Mouse (Mus musculus) neural tube, embryonic 15.5 days (tissue): ENCODE data around the gene Rhbdl3. TPM values are rescaled to one million over a fixed set of nuclear protein-coding genes. Genes with fewer than 3 reads are reported as not detected.

ENCODE experiments used
- ATAC-seq: fragments of 200-750 bp; cut with Nextera tagmentation; 2 replicates; pipeline ENCODE4 v1.8.0; 2017; ENCODE audit warnings: mild to moderate bottlenecking, moderate TSS enrichment, moderate library complexity; ENCODE audit not compliant: low FRiP score
- H3K27ac ChIP-seq: fragments of 300-500 bp; sonication (generic); replicated peaks from 2 replicates; pipeline ENCODE4 v1.5.1; 2015; ENCODE audit warnings: mild to moderate bottlenecking, inconsistent platforms
- H3K27me3 ChIP-seq: fragments of 300-500 bp; sonication (generic); replicated peaks from 2 replicates; pipeline ENCODE4 v1.6.1; 2015; ENCODE audit warnings: inconsistent platforms
- H3K36me3 ChIP-seq: fragments of 300-500 bp; sonication (generic); 2 replicates; pipeline ENCODE4 v1.6.1; 2015; ENCODE audit warnings: inconsistent platforms
- H3K4me1 ChIP-seq: fragments of 300-500 bp; sonication (generic); 2 replicates; pipeline ENCODE4 v1.6.1; 2015; ENCODE audit warnings: inconsistent platforms
- H3K4me2 ChIP-seq: fragments of 300-500 bp; sonication (generic); 2 replicates; pipeline ENCODE4 v1.6.1; 2015; ENCODE audit warnings: inconsistent platforms, mild to moderate bottlenecking, moderate library complexity
- H3K4me3 ChIP-seq: fragments of 300-500 bp; sonication (generic); replicated peaks from 2 replicates; pipeline ENCODE4 v1.5.1; 2015; ENCODE audit warnings: mild to moderate bottlenecking, inconsistent platforms
- H3K9ac ChIP-seq: fragments of 300-500 bp; sonication (generic); replicated peaks from 2 replicates; pipeline ENCODE4 v1.6.1; 2015; ENCODE audit warnings: mild to moderate bottlenecking, inconsistent platforms
- H3K9me3 ChIP-seq: fragments of 300-500 bp; sonication (generic); replicated peaks from 2 replicates; pipeline ENCODE4 v1.6.1; 2016; ENCODE audit warnings: inconsistent platforms
- WGBS: fragments of 180-500 bp; shearing (Covaris S2); methylation state at CpG from one replicate; pipeline ENCODE4 v1.1.7; 2015; ENCODE audit warnings: mixed read lengths; 5-methylcytosine and 5-hydroxymethylcytosine counted together
- polyA plus RNA-seq: library from polyadenylated mRNA; unstranded; fragments of >200 nt; fragmentation: Nextera tagmentation; extraction: Ambion mirVana; gene quantifications from 2 replicates; pipeline ENCODE4 v1.2.1, GENCODE M21; 2015

Rhbdl3 gene
- polyA plus RNA-seq: 4.2 and 6.9 TPM in 2 replicates

DNA sequence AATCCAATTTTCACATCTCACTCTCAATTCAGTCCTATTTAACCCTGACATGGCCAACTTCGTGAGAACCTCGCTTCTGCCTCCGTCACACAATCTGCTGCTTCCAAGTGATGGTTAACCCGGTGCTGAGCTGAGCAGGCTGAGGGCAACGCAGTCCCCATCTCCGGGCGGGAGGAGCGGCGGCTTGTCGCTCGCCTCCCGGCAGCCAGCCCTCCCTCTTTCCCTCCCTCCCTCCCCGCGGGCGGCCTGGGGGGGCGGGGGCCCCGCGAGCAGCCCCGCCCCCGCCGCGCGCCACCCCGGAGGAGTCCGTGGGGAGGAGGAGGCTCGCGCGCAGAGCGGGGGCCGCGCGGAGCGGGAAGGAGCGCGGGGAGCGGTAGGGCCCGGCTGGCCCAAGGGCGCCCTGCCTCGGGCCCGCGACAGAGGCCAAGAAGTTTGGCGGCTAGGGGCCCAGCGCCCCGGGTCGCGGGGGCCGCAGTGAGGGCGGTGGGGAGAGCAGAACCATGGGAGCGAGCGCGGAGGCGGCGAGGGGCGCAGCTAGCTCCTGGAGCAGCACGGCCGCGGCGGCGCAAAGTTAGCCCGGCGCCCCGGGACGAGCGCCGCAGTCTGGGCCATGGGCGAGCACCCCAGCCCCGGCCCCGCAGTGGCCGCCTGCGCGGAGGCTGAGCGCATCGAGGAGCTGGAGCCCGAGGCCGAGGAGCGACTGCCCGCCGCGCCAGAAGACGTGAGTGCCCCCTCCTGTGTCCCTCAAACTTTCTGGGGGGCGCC lies at the start of gene Rhbdl3:
Rhbdl3 (plus strand) TSS at position 362 of the 765 bp plus-strand sequence.
- Histone ChIP-seq H3K4me1 (peaks cover 38% of the 10 kb centered on the region), H3K4me3 (peak within 1 kb of the TSS; percentile 78), H3K27ac (peak within 1 kb of the TSS; percentile 74), H3K4me2 (peak within 1 kb of the TSS; percentile 100), H3K36me3 (no peaks in the 10 kb centered on the region), H3K9me3 (no peaks in the 10 kb centered on the region), H3K27me3 (no peaks in the 10 kb centered on the region), H3K9ac (peak within 1 kb of the TSS; percentile 73)
- WGBS: under 1% methylated on average over 76 of the region's 81 CpGs
- peak; percentile 62 for ATAC-seq

DNA sequence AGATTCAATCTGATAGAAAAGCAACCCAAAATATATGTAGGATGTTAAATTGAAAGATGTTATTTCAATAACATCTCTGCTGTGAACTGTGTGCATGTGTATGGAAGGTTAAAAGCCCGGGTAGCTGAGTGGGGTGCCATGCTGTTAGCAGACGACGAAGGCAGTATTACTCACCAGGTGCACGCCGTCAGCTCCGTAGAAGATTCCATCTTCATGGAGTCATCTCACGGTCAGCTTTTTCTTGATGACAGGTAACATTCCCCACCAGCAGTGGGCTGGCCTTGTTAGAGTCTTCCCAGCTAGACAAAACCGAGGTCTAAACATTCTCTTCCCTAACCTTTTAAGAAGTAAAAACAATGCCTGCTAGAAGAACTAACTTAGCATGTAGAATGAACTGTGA lies 36.6 kb upstream of the Rhbdl3 start:
- Histone ChIP-seq H3K4me3 (no peak overlapping the region), H3K4me2 (no peak overlapping the region), H3K27ac (no peak overlapping the region), H3K36me3 (peaks cover 47% of the 10 kb centered on the region), H3K4me1 (no peaks in the 10 kb centered on the region), H3K9me3 (no peaks in the 10 kb centered on the region), H3K9ac (no peak overlapping the region), H3K27me3 (no peaks in the 10 kb centered on the region)
- WGBS: 94% methylated on average over 8 of the region's 8 CpGs
- no peak for ATAC-seq

DNA sequence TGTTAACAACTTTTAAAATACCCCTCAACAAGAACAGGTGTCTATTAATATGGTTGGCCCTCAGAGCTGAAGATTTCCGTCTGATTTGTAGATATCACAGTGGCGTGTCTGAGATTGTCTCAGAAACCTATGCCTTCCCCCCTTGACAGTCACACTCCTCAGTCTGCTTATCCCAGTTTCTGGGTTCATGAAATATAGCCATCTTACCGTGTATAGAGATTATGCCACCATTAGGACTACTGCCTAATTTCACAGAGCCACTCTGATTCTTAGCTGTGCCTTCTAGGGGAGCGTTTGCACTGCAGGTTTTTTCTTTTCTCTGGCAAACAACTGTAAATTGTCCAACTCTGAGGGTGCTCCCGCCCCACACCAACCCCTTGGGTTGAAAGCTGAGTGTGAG lies 29.6 kb upstream of the Rhbdl3 start:
- Histone ChIP-seq H3K4me2 (no peak overlapping the region), H3K4me1 (no peaks in the 10 kb centered on the region), H3K4me3 (no peak overlapping the region), H3K9ac (no peak overlapping the region), H3K9me3 (0 out of 2 replicates have a peak, but pooled peaks cover 3% of the 10 kb centered on the region), H3K27me3 (no peaks in the 10 kb centered on the region), H3K36me3 (peaks cover 15% of the 10 kb centered on the region), H3K27ac (no peak overlapping the region)
- ATAC-seq: no peak
- WGBS: 90% methylated on average over 5 of the region's 5 CpGs

DNA sequence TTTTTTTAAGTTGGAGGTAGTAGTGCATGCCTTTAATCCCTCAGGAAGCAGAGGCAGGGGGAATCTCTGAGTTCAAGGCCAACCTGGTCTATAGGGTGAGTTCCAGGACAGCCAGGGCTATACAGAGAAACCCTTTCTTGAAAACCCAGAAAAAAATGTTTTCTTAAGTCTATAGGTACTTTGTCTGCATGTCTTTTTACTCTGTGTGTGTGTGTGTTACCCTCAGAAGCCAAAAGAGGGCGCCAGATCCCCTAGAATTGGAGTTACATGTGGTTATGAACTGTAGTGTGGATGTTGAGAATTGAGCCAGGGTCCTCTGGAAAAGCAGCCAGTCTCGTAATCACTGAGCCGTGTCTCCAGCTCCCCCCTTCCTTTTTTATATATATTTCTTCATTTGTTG lies 25.7 kb upstream of the Rhbdl3 start:
- no peak overlapping the region for H3K4me2 ChIP-seq
- WGBS: 64% methylated on average over 3 of the region's 3 CpGs
- H3K27me3 ChIP-seq: no peaks in the 10 kb centered on the region
- no peak for ATAC-seq
- H3K4me3 ChIP-seq: no peak overlapping the region
- no peaks in the 10 kb centered on the region for H3K36me3 ChIP-seq
- no peak overlapping the region for H3K9ac ChIP-seq
- 0 out of 2 replicates have a peak, but pooled peaks cover 3% of the 10 kb centered on the region for H3K9me3 ChIP-seq
- no peak overlapping the region for H3K27ac ChIP-seq
- H3K4me1 ChIP-seq: no peaks in the 10 kb centered on the region

DNA sequence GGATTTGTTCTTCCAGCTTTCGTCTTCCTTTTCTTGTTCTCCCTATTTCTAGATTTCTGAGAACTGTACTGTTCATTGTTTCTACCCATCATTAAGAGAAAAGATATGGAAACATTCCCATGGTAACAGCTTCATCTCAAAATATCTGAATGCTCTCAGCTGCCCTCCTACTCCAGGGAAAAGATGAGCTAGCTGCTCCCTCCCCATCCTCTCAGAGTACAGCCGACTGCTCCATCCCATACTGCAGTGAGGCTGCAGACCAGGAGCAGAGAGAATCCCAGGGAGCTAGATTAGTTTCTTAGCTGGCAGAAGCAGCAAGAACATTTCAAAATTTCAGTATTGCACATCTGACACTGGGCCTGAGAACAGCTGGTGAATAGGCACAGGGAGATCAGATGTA lies 22.7 kb upstream of the Rhbdl3 start:
- H3K9ac ChIP-seq: no peak overlapping the region
- 0 out of 2 replicates have a peak, but pooled peaks cover 3% of the 10 kb centered on the region for H3K9me3 ChIP-seq
- 73% methylated on average over 2 of the region's 2 CpGs for WGBS
- H3K36me3 ChIP-seq: no peaks in the 10 kb centered on the region
- no peaks in the 10 kb centered on the region for H3K4me1 ChIP-seq
- H3K27ac ChIP-seq: no peak overlapping the region
- H3K4me3 ChIP-seq: no peak overlapping the region
- no peak for ATAC-seq
- no peaks in the 10 kb centered on the region for H3K27me3 ChIP-seq
- H3K4me2 ChIP-seq: no peak overlapping the region

DNA sequence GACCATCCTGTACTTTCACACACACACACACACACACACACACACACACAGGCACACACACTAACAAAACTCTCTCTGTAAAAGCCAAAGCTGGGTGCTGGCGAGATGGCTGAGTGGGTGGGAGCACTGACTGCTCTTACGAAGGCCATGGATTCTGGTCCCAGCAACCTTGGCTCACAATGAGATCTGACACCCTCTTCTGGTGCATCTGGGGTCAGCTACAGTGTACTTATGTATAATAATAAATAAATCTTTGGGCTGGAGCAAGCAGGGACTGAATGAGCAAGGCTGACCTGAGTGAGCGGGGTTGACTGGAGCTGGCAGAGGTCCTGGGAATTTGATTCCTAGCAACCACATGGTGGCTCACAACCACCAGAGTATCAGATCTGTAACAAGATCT lies 16.9 kb upstream of the Rhbdl3 start:
- Histone ChIP-seq H3K4me2 (no peak overlapping the region), H3K4me3 (no peak overlapping the region), H3K36me3 (no peaks in the 10 kb centered on the region), H3K4me1 (peaks cover 1% of the 10 kb centered on the region; the same call in 1 of the 2 replicates), H3K9me3 (no peaks in the 10 kb centered on the region), H3K27me3 (no peaks in the 10 kb centered on the region), H3K27ac (no peak overlapping the region), H3K9ac (no peak overlapping the region)
- 70% methylated on average over 3 of the region's 3 CpGs for WGBS
- ATAC-seq: no peak

DNA sequence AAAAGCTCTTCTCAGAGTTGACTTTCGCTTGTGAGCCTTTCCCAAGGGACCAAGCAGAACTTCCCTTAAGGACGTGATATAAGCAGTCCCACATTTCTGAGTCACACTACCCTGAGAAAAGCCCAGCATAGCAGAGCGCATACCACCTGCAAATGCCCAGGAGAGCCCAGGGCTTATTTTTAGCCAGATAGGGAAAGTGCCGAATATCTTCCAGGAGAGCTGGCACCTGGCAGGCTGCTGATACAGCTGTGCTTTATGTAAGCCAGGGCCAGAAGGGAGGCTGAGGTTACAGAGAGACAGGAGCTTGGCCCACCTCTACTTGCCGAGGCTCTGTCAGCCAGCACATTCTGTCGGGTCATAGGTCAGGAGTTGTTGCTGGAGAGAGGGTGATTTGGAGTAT lies 16.1 kb upstream of the Rhbdl3 start:
- H3K4me2 ChIP-seq: no peak overlapping the region
- H3K27me3 ChIP-seq: no peaks in the 10 kb centered on the region
- no peak overlapping the region for H3K9ac ChIP-seq
- H3K4me1 ChIP-seq: peaks cover 10% of the 10 kb centered on the region
- no peaks in the 10 kb centered on the region for H3K9me3 ChIP-seq
- no peak for ATAC-seq
- H3K36me3 ChIP-seq: no peaks in the 10 kb centered on the region
- no peak overlapping the region for H3K27ac ChIP-seq
- WGBS: 58% methylated on average over 6 of the region's 6 CpGs
- no peak overlapping the region for H3K4me3 ChIP-seq

DNA sequence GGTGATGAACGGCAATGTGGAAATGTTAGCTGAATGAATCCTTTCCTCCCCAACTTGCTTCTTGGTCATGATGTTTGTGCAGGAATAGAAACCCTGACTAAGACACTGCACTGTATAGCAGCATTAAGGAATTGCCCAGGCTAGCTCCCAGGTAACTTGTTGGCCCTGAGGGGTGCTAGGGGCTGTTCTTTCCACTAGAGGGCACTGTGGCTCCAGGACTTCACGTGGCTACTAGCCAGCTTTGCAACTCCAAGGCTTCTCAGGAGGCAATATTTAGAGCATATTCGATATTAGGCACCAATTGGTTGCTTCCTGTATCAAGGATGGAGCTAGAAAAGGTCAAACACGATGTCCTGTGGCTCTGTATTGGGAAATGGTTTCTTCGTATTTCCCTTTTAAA lies 13.6 kb upstream of the Rhbdl3 start:
- H3K27me3 ChIP-seq: no peaks in the 10 kb centered on the region
- no peak overlapping the region for H3K4me3 ChIP-seq
- peaks cover 25% of the 10 kb centered on the region for H3K4me1 ChIP-seq
- no peaks in the 10 kb centered on the region for H3K9me3 ChIP-seq
- 0 out of 2 replicates have a peak, but pooled peaks have one; percentile 43 for ATAC-seq
- H3K9ac ChIP-seq: no peak overlapping the region
- no peak overlapping the region for H3K4me2 ChIP-seq
- no peaks in the 10 kb centered on the region for H3K36me3 ChIP-seq
- no peak overlapping the region for H3K27ac ChIP-seq
- WGBS: 17% methylated on average over 5 of the region's 5 CpGs

DNA sequence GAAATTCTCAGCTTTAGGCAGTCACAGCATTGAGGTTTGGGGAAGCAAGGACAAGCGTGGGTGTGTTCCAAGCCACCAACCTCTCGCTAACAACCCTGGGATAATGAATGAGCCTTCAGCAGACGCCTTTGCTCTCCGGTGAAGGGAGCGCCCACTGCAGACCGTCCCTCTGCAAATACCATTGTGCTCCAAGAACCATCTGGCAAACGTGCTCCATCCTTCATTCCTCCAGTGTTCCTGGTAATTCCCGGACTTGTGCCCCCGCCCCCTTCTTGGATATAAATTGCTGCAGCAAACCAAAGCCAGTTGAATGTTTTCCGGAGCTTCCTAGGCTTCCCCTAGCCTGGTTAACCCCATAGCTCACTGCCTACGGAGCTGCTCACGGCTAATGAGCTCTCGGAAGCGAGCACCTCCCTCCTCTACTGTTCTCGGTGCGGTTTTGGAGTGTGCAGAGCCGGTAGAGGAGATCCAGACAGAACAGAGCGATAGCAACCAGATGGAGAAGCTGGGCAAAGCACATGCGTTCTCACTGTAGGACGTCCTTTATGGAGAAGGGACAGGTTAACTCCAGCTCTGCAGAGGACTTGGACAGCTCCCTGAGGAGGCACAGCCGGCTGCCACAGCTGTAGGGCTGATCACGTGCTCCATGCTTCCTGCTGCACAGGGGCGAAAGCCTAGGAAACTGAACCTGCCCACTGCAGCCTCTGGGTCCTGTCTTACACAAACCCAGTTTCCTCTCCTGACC lies 10.8 kb upstream of the Rhbdl3 start:
- Histone ChIP-seq H3K4me3 (peak overlapping the region; percentile 41), H3K9me3 (no peaks in the 10 kb centered on the region), H3K4me1 (peaks cover 35% of the 10 kb centered on the region), H3K27ac (peak overlapping the region; percentile 93), H3K9ac (peak overlapping the region; percentile 49), H3K4me2 (peak overlapping the region; percentile 64), H3K36me3 (no peaks in the 10 kb centered on the region), H3K27me3 (no peaks in the 10 kb centered on the region)
- WGBS: under 1% methylated on average over 23 of the region's 23 CpGs
- peak; percentile 86 for ATAC-seq

DNA sequence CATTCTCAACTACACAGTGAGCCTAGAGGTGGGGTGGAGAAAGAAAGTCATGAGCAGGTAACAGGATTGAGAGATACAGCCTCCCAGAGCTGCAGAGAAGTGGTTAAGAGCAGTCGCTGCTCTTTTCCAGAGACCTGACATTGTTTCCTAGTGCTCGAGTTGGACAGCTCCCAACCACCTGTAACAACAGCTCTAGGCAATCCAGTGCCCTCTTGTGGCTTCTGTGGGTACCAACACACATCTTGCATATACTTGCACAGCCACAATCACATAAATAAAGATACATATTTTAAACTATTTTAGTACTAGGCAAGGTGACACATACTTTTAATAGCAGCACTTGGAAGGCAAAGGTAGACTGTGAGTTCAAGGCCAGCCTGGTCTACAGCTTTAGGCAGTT lies 9.7 kb upstream of the Rhbdl3 start:
- ATAC-seq: no peak
- Histone ChIP-seq H3K27me3 (no peaks in the 10 kb centered on the region), H3K9me3 (no peaks in the 10 kb centered on the region), H3K4me2 (no peak overlapping the region), H3K36me3 (no peaks in the 10 kb centered on the region), H3K9ac (no peak overlapping the region), H3K4me1 (peaks cover 47% of the 10 kb centered on the region), H3K27ac (no peak overlapping the region; the same call in 1 of the 2 replicates), H3K4me3 (no peak overlapping the region)
- 87% methylated on average over 2 of the region's 2 CpGs for WGBS

DNA sequence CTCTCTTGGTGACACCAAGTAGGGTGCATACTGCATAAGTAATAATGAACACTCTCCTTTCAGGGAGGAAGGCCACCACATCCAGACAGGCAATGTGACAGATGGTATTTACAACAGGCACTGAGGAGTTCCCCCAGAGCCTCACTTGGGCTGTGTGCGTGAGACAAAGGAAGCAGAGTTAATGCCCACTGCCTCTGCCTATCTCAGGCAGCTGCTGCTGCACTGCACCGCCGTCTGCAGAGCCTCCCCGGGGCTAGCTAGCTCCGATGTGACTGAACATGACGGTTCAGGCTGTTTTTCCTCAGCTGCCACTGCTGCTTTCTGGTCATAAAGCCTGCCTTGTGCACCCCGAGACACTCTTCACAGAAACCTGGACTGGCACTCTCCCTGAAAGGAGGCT lies 8.2 kb upstream of the Rhbdl3 start:
- Histone ChIP-seq H3K4me2 (no peak overlapping the region), H3K36me3 (no peaks in the 10 kb centered on the region), H3K4me3 (no peak overlapping the region), H3K9me3 (no peaks in the 10 kb centered on the region), H3K27me3 (no peaks in the 10 kb centered on the region), H3K9ac (no peak overlapping the region), H3K27ac (peak overlapping the region; percentile 66), H3K4me1 (peaks cover 47% of the 10 kb centered on the region)
- WGBS: 10% methylated on average over 7 of the region's 7 CpGs
- ATAC-seq: no peak

DNA sequence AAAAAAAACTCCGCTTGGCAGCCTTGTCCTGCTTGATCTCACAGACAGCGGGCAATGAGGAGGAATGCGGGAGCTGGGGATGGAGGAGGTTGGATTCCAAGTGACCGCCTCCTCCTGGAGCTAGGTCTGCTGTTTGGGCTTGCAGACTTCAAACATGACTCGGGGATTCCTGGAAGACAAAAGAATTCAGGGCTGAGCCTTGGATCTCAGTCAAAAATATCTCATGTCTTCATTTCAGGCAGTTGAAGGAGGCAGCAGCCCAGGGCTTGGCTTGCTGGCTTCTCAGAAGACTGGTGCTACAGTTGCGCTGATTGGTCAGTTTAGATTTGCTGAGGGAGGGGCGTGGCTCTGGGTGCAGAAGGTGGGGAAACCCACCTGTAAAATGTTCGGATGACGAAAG lies 5.6 kb upstream of the Rhbdl3 start:
- Histone ChIP-seq H3K4me1 (peaks cover 41% of the 10 kb centered on the region), H3K9ac (no peak overlapping the region), H3K9me3 (no peaks in the 10 kb centered on the region), H3K36me3 (no peaks in the 10 kb centered on the region), H3K4me2 (no peak overlapping the region), H3K4me3 (no peak overlapping the region), H3K27ac (no peak overlapping the region), H3K27me3 (no peaks in the 10 kb centered on the region)
- no peak for ATAC-seq
- 34% methylated on average over 9 of the region's 9 CpGs for WGBS
